Mouse (Mus musculus): Measurements from ENCODE around the gene C2cd3. TPM values are rescaled to one million over a fixed set of nuclear protein-coding genes. Genes with fewer than 3 reads are reported as not detected.
A peak's percentile ranks its signal among the peaks of the same experiment; 100 is the strongest.

The C2cd3 gene
- total RNA-seq, 2 experiments from 2014 or later, result 16.9 to 18.2 TPM

GRCm38 (mm10) chr7:100493484-100494414, 121.7 kb downstream of the C2cd3 start:
- peak; percentile 47 to 86 for DNase-seq (ENCODE audit: low spot score in 2 of 2)

DNA sequence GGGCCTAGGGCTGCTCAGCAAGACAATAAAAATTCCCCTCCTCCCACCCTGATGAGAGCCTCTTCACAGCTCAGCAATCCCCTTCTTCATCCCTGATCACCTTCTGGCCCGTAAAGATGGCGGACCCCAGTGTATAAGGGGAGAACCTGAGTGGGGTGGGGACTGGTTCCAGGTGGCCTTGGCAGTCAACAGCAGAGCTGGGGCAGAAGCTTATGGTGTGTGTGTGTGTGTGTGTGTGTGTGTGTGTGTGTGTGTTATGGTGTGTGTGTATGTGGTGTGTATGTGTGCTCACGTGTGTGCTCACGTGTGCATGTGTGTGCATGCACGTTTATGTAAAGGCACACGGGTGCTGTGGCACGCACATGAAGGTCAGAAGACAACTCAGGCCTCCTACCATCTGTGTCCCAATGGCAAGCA, 122.4 kb downstream of the C2cd3 start:
- intact Hi-C loops (cut with DNase I), result no loop called here
- DNase-seq (ENCODE audit: low spot score in 2 of 2), result no peak

More at GRCm38 (mm10) chr7:100493484-100494414, 121.7 kb downstream of the C2cd3 start:
- intact Hi-C loops (cut with DNase I), result no loop called here

DNA sequence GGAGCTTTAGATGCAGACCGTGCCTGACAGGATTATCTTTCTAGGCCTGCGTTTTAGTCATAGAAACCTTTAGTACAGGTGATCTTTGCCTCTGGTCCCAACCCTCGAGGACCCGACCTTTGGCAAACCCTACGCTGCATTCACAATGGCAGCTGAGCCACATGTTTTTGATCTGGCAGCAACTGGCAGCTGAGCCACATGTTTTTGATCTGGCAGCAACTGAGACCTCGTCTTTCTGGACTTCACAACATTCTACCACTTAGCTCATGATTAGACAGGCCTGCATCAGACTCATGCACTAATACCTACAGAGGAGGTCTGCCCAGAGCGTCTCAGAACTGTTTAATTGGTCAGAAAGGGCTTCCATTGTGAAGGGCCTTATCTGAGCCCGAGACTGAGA, 123.0 kb downstream of the C2cd3 start:
- no peak for DNase-seq (ENCODE audit: low spot score in 2 of 2)
- intact Hi-C loops (cut with DNase I), result no loop called here

DNA sequence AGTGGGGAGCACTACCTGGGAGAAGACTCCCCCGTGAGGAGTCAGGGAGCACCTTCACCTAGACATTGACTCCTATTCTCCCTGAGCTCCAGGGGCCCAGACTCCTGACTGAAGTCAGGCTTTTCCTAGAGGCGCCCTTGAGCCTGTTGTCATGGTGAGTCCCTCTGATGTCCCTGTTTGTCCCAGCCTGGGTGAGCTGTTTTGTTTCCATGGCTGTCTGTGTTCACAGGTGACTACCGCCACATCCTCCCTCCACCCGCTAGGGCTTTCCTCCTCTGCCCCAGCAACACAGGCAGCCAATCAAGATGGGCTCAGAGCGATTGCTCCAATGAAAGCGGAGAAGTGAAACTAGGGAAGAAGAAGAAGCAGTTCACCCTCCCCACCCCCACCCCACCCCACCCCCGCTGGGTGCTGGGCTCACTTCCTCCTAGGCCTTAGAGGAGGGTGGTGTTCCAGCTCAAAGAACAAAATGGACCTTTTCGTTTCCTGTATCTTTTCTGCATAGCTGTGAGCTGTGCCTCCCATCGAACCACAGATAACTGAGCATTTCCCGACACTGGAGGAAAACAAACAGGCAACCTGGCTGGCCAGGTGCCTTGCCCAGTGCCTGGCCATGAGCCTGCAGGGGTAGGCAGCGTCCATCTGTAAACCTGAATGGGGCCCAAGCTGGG, 123.7 kb downstream of the C2cd3 start:
- intact Hi-C loops (cut with DNase I), result no loop called here

DNA sequence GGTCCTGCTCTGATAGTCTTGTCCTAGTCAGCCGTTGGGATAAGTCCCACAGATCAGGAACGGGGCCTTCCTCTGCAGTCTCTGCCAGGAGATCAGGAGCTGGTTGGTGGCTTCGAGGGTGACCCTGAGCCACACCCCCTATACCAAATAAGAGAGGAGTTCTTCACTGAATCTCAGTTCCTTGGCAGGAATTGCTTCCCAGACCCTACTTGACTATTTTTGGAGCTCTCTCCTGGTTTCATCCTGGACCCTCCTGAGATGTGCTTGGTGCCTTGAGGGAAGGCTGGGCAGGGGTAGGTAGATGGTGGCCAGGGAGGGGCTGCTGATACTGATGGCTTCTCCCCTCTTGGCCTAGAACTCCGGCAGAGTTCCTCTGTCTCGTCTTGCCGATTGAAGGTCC, 124.3 kb downstream of the C2cd3 start:
- DNase-seq (ENCODE audit: low spot score in 2 of 2), result no peak
- intact Hi-C loops (cut with DNase I), result no loop called here

More for the DNA sequence above, 123.7 kb downstream of the C2cd3 start:
- DNase-seq (ENCODE audit: low spot score in 2 of 2), result peak; percentile 74 to 95

DNA sequence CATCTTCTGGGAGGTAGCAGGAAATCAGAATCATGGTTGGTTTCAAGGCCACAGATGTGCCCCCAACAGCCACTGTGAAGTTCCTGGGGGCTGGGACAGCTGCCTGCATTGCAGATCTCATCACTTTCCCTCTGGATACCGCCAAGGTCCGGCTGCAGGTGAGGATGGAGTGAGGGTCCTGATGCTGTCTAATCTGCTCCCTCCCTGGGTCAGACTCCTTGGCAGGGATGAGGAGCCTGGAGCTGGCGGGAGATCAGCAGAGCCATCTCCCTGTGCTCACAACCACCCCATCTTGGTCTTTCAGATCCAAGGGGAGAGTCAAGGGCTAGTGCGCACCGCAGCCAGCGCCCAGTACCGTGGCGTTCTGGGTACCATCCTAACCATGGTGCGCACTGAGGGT, 124.8 kb downstream of the C2cd3 start:
- no peak for DNase-seq (ENCODE audit: low spot score in 2 of 2)
- intact Hi-C loops (cut with DNase I), result no loop called here

DNA sequence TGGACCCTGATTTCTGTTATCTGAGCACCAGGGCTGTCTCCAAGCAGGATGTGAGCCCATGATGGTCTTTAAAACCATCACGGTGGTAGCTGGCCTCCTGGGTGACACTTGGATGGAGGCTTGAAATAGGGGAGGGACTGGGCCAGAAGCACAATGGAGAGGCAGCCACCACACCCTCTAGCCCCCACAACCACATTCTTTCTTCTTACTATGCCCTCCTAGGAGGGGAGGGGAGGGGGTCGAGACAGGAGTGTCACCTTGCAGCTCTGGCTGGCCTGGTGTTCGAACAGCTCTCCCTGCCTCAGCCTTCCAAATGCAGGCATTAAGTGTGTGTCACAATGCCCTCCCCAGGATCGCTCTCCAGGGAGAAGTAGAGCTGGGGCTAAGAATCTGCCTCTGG, 125.4 kb downstream of the C2cd3 start:
- intact Hi-C loops (cut with DNase I), result no loop called here
- DNase-seq (ENCODE audit: low spot score in 2 of 2), result no peak

DNA sequence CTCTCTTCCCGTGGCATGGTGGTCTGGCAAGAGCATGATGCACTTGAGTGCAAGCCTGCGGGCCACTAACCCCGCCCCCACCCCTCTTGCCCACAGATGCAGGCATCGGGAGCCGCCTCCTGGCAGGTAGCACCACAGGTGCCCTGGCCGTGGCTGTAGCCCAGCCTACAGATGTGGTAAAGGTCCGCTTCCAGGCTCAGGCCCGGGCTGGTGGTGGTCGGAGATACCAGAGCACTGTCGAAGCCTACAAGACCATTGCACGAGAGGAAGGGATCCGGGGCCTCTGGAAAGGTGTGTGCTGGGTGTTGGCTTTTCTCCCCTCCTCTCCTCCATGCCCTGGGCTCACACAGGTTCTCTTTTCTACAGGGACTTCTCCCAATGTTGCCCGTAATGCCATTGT, 125.9 kb downstream of the C2cd3 start:
- DNase-seq (ENCODE audit: low spot score in 2 of 2), result no peak
- intact Hi-C loops (cut with DNase I), result no loop called here

DNA sequence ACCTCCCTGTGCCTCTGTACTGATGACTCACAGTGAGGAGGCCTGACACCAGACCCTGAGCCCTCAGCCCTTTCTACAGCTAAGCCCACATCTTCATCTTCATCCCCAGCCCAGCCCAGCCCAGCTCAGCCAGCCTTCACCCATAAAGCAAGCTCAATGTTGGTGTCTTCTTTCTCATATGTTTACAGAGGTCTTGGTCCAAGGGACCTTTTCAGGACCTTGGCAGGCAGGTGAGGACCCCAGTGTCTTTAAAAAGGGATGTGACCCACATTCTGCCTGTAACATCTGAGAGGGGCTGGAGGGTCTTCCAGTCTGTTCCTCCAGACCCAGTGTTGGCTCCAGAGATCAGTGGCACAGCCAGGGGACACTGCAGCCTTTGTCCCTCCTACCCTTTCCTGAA, 127.4 kb downstream of the C2cd3 start:
- DNase-seq (ENCODE audit: low spot score in 2 of 2), result no peak
- intact Hi-C loops (cut with DNase I), result no loop called here

DNA sequence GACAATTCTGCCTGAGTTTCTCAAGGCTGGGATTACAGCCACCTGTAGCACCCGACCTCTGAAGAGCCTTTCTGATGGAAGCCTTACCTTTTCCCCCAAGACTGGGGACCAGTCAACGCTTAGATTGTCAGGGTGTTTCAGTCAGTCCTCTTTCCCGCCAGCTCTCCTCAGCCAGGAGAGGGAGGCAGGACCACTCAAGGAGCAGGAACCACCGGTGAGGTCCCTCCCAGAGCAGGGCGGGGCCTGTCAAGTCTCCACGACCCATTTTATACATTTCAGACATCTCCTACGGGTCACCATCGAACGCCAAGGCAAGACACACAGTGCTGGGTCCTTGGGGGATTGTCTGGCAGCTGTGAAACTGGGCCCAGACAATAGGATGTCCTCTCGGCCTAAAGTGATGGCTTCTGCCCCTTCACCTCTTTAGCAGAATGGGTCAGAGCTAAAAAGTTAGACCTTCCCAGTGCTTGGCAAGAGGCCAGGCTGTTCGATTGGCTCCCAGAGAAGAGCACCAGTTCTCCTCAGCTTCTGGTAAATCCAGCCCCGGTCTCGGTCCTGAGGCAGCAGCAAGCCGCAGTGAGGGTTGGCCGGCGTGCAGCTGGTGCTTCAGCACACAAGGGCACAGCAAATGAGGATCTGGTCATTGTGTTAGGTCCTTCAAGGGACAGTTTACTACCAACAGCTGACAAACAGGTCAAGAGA, 128.4 kb downstream of the C2cd3 start:
- intact Hi-C loops (cut with DNase I), result no loop called here
- DNase-seq (ENCODE audit: low spot score in 2 of 2), result no peak

DNA sequence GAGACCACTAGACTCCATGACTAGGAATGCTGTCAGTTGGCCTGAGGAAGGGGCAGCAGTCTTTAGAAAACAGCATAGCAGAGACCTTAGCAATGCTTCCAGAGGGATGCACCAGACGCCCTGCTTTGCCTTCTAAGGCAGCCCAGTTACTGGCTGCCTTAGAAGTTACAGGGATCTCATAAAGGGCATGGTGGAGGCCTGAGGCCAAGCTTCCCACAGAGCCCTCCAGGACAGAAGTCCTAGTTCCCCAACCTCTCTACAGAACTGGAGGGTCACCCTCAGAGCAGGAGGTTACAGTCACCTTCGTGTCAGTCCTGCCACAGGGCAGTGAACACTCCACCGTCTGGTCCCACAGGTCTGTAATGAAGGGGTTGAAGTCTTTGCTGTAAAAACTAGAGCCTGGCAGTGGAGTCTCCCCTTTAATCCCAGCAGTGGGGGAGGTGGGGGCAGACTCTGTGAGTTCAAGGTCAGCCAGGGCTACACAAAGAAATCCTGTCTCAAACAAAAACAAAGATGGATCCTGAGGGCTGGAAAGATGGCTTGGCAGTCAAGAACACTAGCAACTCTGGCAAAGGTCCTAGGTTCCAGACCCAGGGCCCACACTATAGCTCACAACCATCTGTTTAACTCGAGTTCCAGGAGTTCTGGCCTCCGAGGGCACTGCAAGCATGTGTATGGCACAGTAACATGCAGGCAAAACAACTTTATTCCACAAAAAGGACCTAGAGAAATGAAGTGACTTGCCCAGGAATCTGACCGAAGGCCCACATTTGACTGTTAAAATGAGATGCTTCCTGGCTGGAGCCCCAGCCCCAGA, 129.2 kb downstream of the C2cd3 start:
- intact Hi-C loops (cut with DNase I), result no loop called here
- DNase-seq (ENCODE audit: low spot score in 2 of 2), result no peak

- intact Hi-C loops (cut with DNase I), result no loop called here
- no peak for DNase-seq (ENCODE audit: low spot score in 2 of 2)
Measured at GRCm38 (mm10) chr7:100501844-100502373, 129.9 kb downstream of the C2cd3 start.

GRCm38 (mm10) chr7:100502374-100502922, 130.4 kb downstream of the C2cd3 start:
- intact Hi-C loops (cut with DNase I), result no loop called here
- no peak for DNase-seq (ENCODE audit: low spot score in 2 of 2)

GRCm38 (mm10) chr7:100503076-100503475, 131.0 kb downstream of the C2cd3 start:
- intact Hi-C loops (cut with DNase I), result no loop called here
- no peak for DNase-seq (ENCODE audit: low spot score in 2 of 2)

- no peak for DNase-seq (ENCODE audit: low spot score in 2 of 2)
- intact Hi-C loops (cut with DNase I), result no loop called here
Measured at GRCm38 (mm10) chr7:100504740-100505487, 132.9 kb downstream of the C2cd3 start.

- intact Hi-C loops (cut with DNase I), result no loop called here
- DNase-seq (ENCODE audit: low spot score in 2 of 2), result no peak
Measured at GRCm38 (mm10) chr7:100506494-100506893, 134.5 kb downstream of the C2cd3 start.

GRCm38 (mm10) chr7:100508670-100509069, 136.6 kb downstream of the C2cd3 start:
- intact Hi-C loops (cut with DNase I), result no loop called here
- DNase-seq (ENCODE audit: low spot score in 2 of 2), result no peak

DNA sequence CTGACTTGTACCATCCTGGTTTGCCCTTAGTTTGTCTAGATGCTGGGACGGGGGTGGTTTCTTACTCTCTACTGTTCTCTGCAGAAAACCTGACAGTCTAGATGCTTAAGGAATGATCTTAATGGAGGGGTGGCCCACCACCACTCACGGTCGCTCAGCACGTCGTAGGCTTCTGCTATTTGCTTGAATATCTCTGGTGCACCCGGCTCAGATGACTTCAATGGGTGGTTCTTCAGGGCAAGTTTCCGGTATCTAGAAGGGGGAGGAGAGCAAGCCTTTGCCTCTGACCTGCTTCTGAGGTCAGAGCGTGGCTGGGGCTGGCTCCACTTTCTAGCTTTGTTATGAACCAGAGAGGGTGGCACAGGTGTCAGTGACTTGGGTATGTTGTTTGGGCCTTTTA, 139.6 kb downstream of the C2cd3 start:
- no peak for DNase-seq (ENCODE audit: low spot score in 2 of 2)
- intact Hi-C loops (cut with DNase I), result no loop called here
